Mouse (Mus musculus) induced T-regulatory cell, adult 2 months (primary cell): ENCODE results near the gene Faap20.
"Not testable (repeated sequence)": the region's sequence is repeated elsewhere in the genome, so short reads cannot be mapped to it uniquely, and the experiment has no call there.

Experiments used
- DNase-seq: peaks from one replicate; pipeline ENCODE4 v3.0.0-alpha.2; 2012; ENCODE audit warnings: low read depth

The Faap20 gene

GRCm38 (mm10) chr4:155248054-155248453 is 1.5 kb upstream of the Faap20 start:
- DNase-seq = not testable (repeated sequence)

- DNase-seq = peak; percentile 97
Measured at GRCm38 (mm10) chr4:155249257-155249647, 350 bp upstream of the Faap20 start.

GRCm38 (mm10) chr4:155250361-155251117 is 937 bp downstream of the Faap20 start:
- no peak for DNase-seq

GRCm38 (mm10) chr4:155251147-155251546 is 1.5 kb downstream of the Faap20 start:
- DNase-seq = no peak

- no peak for DNase-seq
Measured at GRCm38 (mm10) chr4:155252253-155252652, 2.7 kb downstream of the Faap20 start.

- DNase-seq = no peak
Measured at GRCm38 (mm10) chr4:155264521-155265321, 15.1 kb downstream of the Faap20 start.

GRCm38 (mm10) chr4:155267047-155267543 is 17.5 kb downstream of the Faap20 start:
- DNase-seq = no peak

- DNase-seq = no peak
Measured at GRCm38 (mm10) chr4:155267639-155268175, 18.1 kb downstream of the Faap20 start.

GRCm38 (mm10) chr4:155268382-155268781 is 18.8 kb downstream of the Faap20 start:
- peak; percentile 58 for DNase-seq

- no peak for DNase-seq
Measured at GRCm38 (mm10) chr4:155274451-155274850, 24.8 kb downstream of the Faap20 start.

- no peak for DNase-seq
Measured at GRCm38 (mm10) chr4:155274851-155275250, 25.2 kb downstream of the Faap20 start.

- no peak for DNase-seq
Measured at GRCm38 (mm10) chr4:155277963-155278362, 28.4 kb downstream of the Faap20 start.

GRCm38 (mm10) chr4:155279054-155279453 is 29.5 kb downstream of the Faap20 start:
- peak; percentile 32 for DNase-seq

GRCm38 (mm10) chr4:155279926-155280767 is 30.5 kb downstream of the Faap20 start:
- DNase-seq = peak; percentile 13

- DNase-seq = no peak
Measured at GRCm38 (mm10) chr4:155280768-155281121, 31.1 kb downstream of the Faap20 start.

- DNase-seq = no peak
Measured at GRCm38 (mm10) chr4:155281227-155281626, 31.6 kb downstream of the Faap20 start.

- no peak for DNase-seq
Measured at GRCm38 (mm10) chr4:155281652-155282051, 32.0 kb downstream of the Faap20 start.

- no peak for DNase-seq
Measured at GRCm38 (mm10) chr4:155282231-155282630, 32.6 kb downstream of the Faap20 start.

- no peak for DNase-seq
Measured at GRCm38 (mm10) chr4:155283001-155283503, 33.5 kb downstream of the Faap20 start.

- DNase-seq = no peak
Measured at GRCm38 (mm10) chr4:155283585-155283984, 34.0 kb downstream of the Faap20 start.

GRCm38 (mm10) chr4:155284521-155285379 is 35.1 kb downstream of the Faap20 start:
- DNase-seq = no peak
